Mouse (Mus musculus): ENCODE results near the gene Myo1e. TPM values are rescaled to one million over a fixed set of nuclear protein-coding genes. Genes with fewer than 3 reads are reported as not detected.

Myo1e gene
- total RNA-seq, 2 experiments from 2014 or later = 14.1 to 14.7 TPM

GRCm38 (mm10) chr9:70202753-70203152, 4.4 kb upstream of the Myo1e start:
- TF ChIP-seq CTCF (IDR thresholded peaks at IDR 0.05) = peak; percentile 56
- intact Hi-C loops (cut with DNase I) = loop anchor here (10.0 kb wide), 1 partner anchor 162 kb away; no protein-coding TSS in a partner anchor
- Histone ChIP-seq H3K4me3 (no peak overlapping the region), H3K27ac (no peak overlapping the region)
- DNase-seq (ENCODE audit: extremely low spot score in 1 of 2, low spot score in 2 of 2) = no peak

DNA sequence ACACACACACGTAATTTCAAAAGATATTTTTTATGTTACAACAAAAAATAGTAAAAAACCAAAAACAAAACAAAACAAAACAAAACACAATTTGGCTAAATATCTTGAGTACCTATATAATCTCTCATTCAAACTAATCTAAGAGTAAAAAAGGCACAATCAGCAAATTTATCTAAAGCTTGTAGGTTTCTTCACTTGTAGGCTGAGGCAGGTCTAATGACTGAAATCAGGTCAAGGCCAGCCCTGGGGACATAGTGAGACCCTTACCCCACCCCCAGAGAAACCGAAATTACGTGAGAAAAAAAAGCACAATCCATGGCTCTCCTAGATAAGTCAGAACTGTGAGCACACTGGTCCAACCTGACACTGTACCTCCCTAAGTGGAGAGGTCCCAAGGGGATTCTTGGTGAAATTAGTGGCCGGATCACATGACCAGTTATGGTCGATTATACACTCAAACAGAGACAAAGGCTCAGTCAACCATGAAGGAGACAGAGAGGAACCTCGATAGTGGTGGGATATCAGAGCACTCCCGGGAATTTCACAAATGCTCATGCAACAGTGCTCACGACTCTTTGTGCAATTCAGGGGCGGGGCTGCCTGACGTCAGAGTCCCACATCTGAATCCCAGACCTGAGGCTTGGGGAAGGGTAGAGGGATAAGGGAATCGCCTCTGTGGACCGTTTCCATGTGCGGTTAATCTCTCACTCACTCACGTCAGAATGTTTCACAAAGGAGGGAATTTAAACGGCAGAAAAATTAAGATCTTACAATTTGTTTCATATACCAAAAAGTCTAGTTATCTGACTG, 3.7 kb upstream of the Myo1e start:
- intact Hi-C loops (cut with DNase I) = loop anchor here (10.0 kb wide), 1 partner anchor 161 kb away; no protein-coding TSS in a partner anchor
- DNase-seq (ENCODE audit: extremely low spot score in 1 of 2, low spot score in 2 of 2) = no peak
- TF ChIP-seq CTCF (IDR thresholded peaks at IDR 0.05) = no peak
- no peak overlapping the region for H3K27ac ChIP-seq
- H3K4me3 ChIP-seq = no peak overlapping the region

GRCm38 (mm10) chr9:70207981-70208521, 901 bp downstream of the Myo1e start:
- peak overlapping the region; percentile 81 for H3K27ac ChIP-seq
- no peak; the same call in 1 of the 2 replicates for TF ChIP-seq CTCF (IDR thresholded peaks at IDR 0.05)
- intact Hi-C loops (cut with DNase I) = loop anchor here (2.0 to 10.0 kb wide), 3 partner anchors 67 to 184 kb away; no protein-coding TSS in a partner anchor
- peak overlapping the region; percentile 76 for H3K4me3 ChIP-seq
- DNase-seq (ENCODE audit: extremely low spot score in 1 of 2, low spot score in 2 of 2) = no peak

DNA sequence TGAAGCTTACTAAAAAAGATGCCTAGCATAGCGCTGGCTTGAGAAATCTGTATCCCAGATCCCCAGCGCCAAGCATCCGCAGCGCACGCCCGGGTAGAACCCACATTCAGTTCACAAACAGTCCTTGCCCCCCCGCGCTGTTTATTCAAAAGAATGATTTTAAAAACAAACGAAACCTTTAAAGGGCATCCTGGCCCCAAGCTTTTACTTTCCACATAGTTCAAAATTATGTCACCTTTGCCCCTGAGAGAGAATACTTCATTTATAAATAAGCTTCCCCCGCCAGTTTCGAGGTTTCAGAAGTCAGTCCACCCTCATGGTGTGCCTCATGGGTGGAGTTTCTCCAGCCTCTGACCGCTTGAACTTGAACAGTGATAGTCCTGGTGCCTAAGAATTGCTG, 1.6 kb downstream of the Myo1e start:
- no peak for DNase-seq (ENCODE audit: extremely low spot score in 1 of 2, low spot score in 2 of 2)
- no peak for TF ChIP-seq CTCF (IDR thresholded peaks at IDR 0.05)
- intact Hi-C loops (cut with DNase I) = loop anchor here (5.0 to 10.0 kb wide), 2 partner anchors 156 to 184 kb away; no protein-coding TSS in a partner anchor
- no peak overlapping the region for H3K27ac ChIP-seq
- H3K4me3 ChIP-seq = peak overlapping the region; percentile 76

GRCm38 (mm10) chr9:70209296-70210049, 2.3 kb downstream of the Myo1e start:
- TF ChIP-seq CTCF (IDR thresholded peaks at IDR 0.05) = no peak
- Histone ChIP-seq H3K27ac (no peak overlapping the region), H3K4me3 (no peak overlapping the region)
- intact Hi-C loops (cut with DNase I) = loop anchor here (5.0 to 10.0 kb wide), 2 partner anchors 155 to 183 kb away; no protein-coding TSS in a partner anchor
- DNase-seq (ENCODE audit: extremely low spot score in 1 of 2, low spot score in 2 of 2) = no peak

GRCm38 (mm10) chr9:70211638-70212037, 4.5 kb downstream of the Myo1e start:
- no peak for TF ChIP-seq CTCF (IDR thresholded peaks at IDR 0.05)
- intact Hi-C loops (cut with DNase I) = no loop called here
- no peak overlapping the region for H3K27ac ChIP-seq
- no peak for DNase-seq (ENCODE audit: extremely low spot score in 1 of 2, low spot score in 2 of 2)
- no peak overlapping the region for H3K4me3 ChIP-seq

DNA sequence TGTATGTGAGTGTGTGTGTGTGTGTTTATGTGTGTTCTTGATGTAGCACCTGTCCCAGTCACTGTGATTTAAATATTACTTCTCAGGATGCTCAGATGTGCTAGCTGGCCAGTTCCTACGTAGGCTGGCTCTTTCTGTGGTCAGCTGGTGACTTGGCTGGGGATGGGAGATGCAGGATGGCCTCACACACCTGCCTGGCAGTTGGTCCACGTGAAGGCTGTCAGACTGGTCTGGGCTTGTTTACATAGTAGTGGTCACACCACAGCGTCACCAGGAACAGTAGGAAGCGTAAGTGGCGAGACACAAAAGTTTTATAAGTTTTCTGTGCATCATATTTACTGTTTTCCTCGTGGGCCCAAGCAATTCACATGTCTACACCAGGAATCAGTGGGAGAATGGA, 9.4 kb downstream of the Myo1e start:
- no peak for TF ChIP-seq CTCF (IDR thresholded peaks at IDR 0.05)
- H3K4me3 ChIP-seq = no peak overlapping the region
- H3K27ac ChIP-seq = no peak overlapping the region
- no peak for DNase-seq (ENCODE audit: extremely low spot score in 1 of 2, low spot score in 2 of 2)
- intact Hi-C loops (cut with DNase I) = no loop called here

GRCm38 (mm10) chr9:70219295-70219931, 12.3 kb downstream of the Myo1e start:
- Histone ChIP-seq H3K27ac (no peak overlapping the region), H3K4me3 (no peak overlapping the region)
- DNase-seq (ENCODE audit: extremely low spot score in 1 of 2, low spot score in 2 of 2) = no peak
- intact Hi-C loops (cut with DNase I) = no loop called here
- TF ChIP-seq CTCF (IDR thresholded peaks at IDR 0.05) = no peak

- intact Hi-C loops (cut with DNase I) = no loop called here
- no peak for TF ChIP-seq CTCF (IDR thresholded peaks at IDR 0.05)
- H3K4me3 ChIP-seq = no peak overlapping the region
- no peak overlapping the region for H3K27ac ChIP-seq
- no peak for DNase-seq (ENCODE audit: extremely low spot score in 1 of 2, low spot score in 2 of 2)
Measured at GRCm38 (mm10) chr9:70220461-70221170, 13.5 kb downstream of the Myo1e start.

- DNase-seq (ENCODE audit: extremely low spot score in 1 of 2, low spot score in 2 of 2) = no peak
- intact Hi-C loops (cut with DNase I) = no loop called here
- H3K27ac ChIP-seq = no peak overlapping the region
- H3K4me3 ChIP-seq = no peak overlapping the region
- TF ChIP-seq CTCF (IDR thresholded peaks at IDR 0.05) = no peak
Measured at GRCm38 (mm10) chr9:70223142-70223541, 16.0 kb downstream of the Myo1e start.

- intact Hi-C loops (cut with DNase I) = no loop called here
- H3K4me3 ChIP-seq = no peak overlapping the region
- no peak for DNase-seq (ENCODE audit: extremely low spot score in 1 of 2, low spot score in 2 of 2)
- H3K27ac ChIP-seq = peak overlapping the region; percentile 36; the same call in 1 of the 2 replicates
- no peak for TF ChIP-seq CTCF (IDR thresholded peaks at IDR 0.05)
Measured at GRCm38 (mm10) chr9:70224046-70224445, 16.9 kb downstream of the Myo1e start.
